Mouse (Mus musculus): Measurements from ENCODE around the gene Armcx1. TPM values are rescaled to one million over a fixed set of nuclear protein-coding genes. Genes with fewer than 3 reads are reported as not detected.
"Not testable (repeated sequence)": the region's sequence is repeated elsewhere in the genome, so short reads cannot be mapped to it uniquely, and the experiment has no call there.

Armcx1 gene
- polyA plus RNA-seq, 1 experiment = 4.7 TPM

GRCm38 (mm10) chrX:134691540-134691935, 26.2 kb upstream of the Armcx1 start:
- Histone ChIP-seq H3K27ac (ENCODE audit: control insufficient read depth, insufficient read depth, low read depth, low read length, poor library complexity) (no peak overlapping the region), H3K4me1 (ENCODE audit: control insufficient read depth, insufficient read depth, low read length) (no peaks in the 10 kb centered on the region), H3K4me3 (replicated peaks; ENCODE audit: control insufficient read depth, low read depth, low read length) (no peak overlapping the region)
- WGBS = 88% methylated on average over 2 of the region's 2 CpGs
- no peak for TF ChIP-seq CTCF (IDR thresholded peaks at IDR 0.05; ENCODE audit: control insufficient read depth, insufficient read depth, low read length)
- no peak for TF ChIP-seq POLR2A (IDR thresholded peaks at IDR 0.05; ENCODE audit: borderline replicate concordance, control insufficient read depth, low read depth, low read length)

- Histone ChIP-seq H3K4me1 (ENCODE audit: control insufficient read depth, insufficient read depth, low read length) (no peaks in the 10 kb centered on the region; the same call in 1 of the 2 replicates), H3K4me3 (replicated peaks; ENCODE audit: control insufficient read depth, low read depth, low read length) (no peak overlapping the region), H3K27ac (ENCODE audit: control insufficient read depth, insufficient read depth, low read depth, low read length, poor library complexity) (no peak overlapping the region)
- WGBS = 58% methylated on average over 3 of the region's 3 CpGs
- no peak for TF ChIP-seq CTCF (IDR thresholded peaks at IDR 0.05; ENCODE audit: control insufficient read depth, insufficient read depth, low read length)
- TF ChIP-seq POLR2A (IDR thresholded peaks at IDR 0.05; ENCODE audit: borderline replicate concordance, control insufficient read depth, low read depth, low read length) = no peak
Measured at GRCm38 (mm10) chrX:134716863-134717262, 900 bp upstream of the Armcx1 start.

GRCm38 (mm10) chrX:134718524-134718923, 761 bp downstream of the Armcx1 start:
- TF ChIP-seq POLR2A (IDR thresholded peaks at IDR 0.05; ENCODE audit: borderline replicate concordance, control insufficient read depth, low read depth, low read length) (no peak), CTCF (IDR thresholded peaks at IDR 0.05; ENCODE audit: control insufficient read depth, insufficient read depth, low read length) (no peak)
- Histone ChIP-seq H3K27ac (ENCODE audit: control insufficient read depth, insufficient read depth, low read depth, low read length, poor library complexity) (no peak overlapping the region), H3K4me3 (replicated peaks; ENCODE audit: control insufficient read depth, low read depth, low read length) (peak overlapping the region; percentile 69), H3K4me1 (ENCODE audit: control insufficient read depth, insufficient read depth, low read length) (no peaks in the 10 kb centered on the region; the same call in 1 of the 2 replicates)
- 11% methylated on average over 14 of the region's 14 CpGs for WGBS

GRCm38 (mm10) chrX:134723762-134724161, 6.0 kb downstream of the Armcx1 start:
- 46% methylated on average over 2 of the region's 2 CpGs for WGBS
- H3K4me1 ChIP-seq (ENCODE audit: control insufficient read depth, insufficient read depth, low read length); H3K4me3 ChIP-seq (replicated peaks; ENCODE audit: control insufficient read depth, low read depth, low read length); H3K27ac ChIP-seq (ENCODE audit: control insufficient read depth, insufficient read depth, low read depth, low read length, poor library complexity): not testable (repeated sequence)

GRCm38 (mm10) chrX:134729778-134730177, 12.0 kb downstream of the Armcx1 start:
- Histone ChIP-seq H3K27ac (ENCODE audit: control insufficient read depth, insufficient read depth, low read depth, low read length, poor library complexity) (no peak overlapping the region), H3K4me1 (ENCODE audit: control insufficient read depth, insufficient read depth, low read length) (no peaks in the 10 kb centered on the region), H3K4me3 (replicated peaks; ENCODE audit: control insufficient read depth, low read depth, low read length) (no peak overlapping the region)
- 41% methylated on average over 4 of the region's 4 CpGs for WGBS
- TF ChIP-seq CTCF (IDR thresholded peaks at IDR 0.05; ENCODE audit: control insufficient read depth, insufficient read depth, low read length) (no peak), POLR2A (IDR thresholded peaks at IDR 0.05; ENCODE audit: borderline replicate concordance, control insufficient read depth, low read depth, low read length) (no peak)

GRCm38 (mm10) chrX:134737796-134738195, 20.0 kb downstream of the Armcx1 start:
- Histone ChIP-seq H3K4me1 (ENCODE audit: control insufficient read depth, insufficient read depth, low read length) (no peaks in the 10 kb centered on the region), H3K27ac (ENCODE audit: control insufficient read depth, insufficient read depth, low read depth, low read length, poor library complexity) (no peak overlapping the region), H3K4me3 (replicated peaks; ENCODE audit: control insufficient read depth, low read depth, low read length) (no peak overlapping the region)
- WGBS = 85% methylated on average over 1 of the region's 1 CpGs
- no peak for TF ChIP-seq POLR2A (IDR thresholded peaks at IDR 0.05; ENCODE audit: borderline replicate concordance, control insufficient read depth, low read depth, low read length)
- TF ChIP-seq CTCF (IDR thresholded peaks at IDR 0.05; ENCODE audit: control insufficient read depth, insufficient read depth, low read length) = no peak

- Histone ChIP-seq H3K27ac (ENCODE audit: control insufficient read depth, insufficient read depth, low read depth, low read length, poor library complexity) (no peak overlapping the region), H3K4me3 (replicated peaks; ENCODE audit: control insufficient read depth, low read depth, low read length) (no peak overlapping the region), H3K4me1 (ENCODE audit: control insufficient read depth, insufficient read depth, low read length) (no peaks in the 10 kb centered on the region)
- 61% methylated on average over 4 of the region's 4 CpGs for WGBS
- TF ChIP-seq POLR2A (IDR thresholded peaks at IDR 0.05; ENCODE audit: borderline replicate concordance, control insufficient read depth, low read depth, low read length) (no peak), CTCF (IDR thresholded peaks at IDR 0.05; ENCODE audit: control insufficient read depth, insufficient read depth, low read length) (no peak)
Measured at GRCm38 (mm10) chrX:134739160-134739559, 21.4 kb downstream of the Armcx1 start.

- no peaks in the 10 kb centered on the region for H3K4me1 ChIP-seq (ENCODE audit: control insufficient read depth, insufficient read depth, low read length)
- WGBS = 30% methylated on average over 5 of the region's 5 CpGs
- no peak for TF ChIP-seq POLR2A (IDR thresholded peaks at IDR 0.05; ENCODE audit: borderline replicate concordance, control insufficient read depth, low read depth, low read length)
- TF ChIP-seq CTCF (IDR thresholded peaks at IDR 0.05; ENCODE audit: control insufficient read depth, insufficient read depth, low read length) = no peak
- H3K4me3 ChIP-seq (replicated peaks; ENCODE audit: control insufficient read depth, low read depth, low read length) = no peak overlapping the region
- H3K27ac ChIP-seq (ENCODE audit: control insufficient read depth, insufficient read depth, low read depth, low read length, poor library complexity) = no peak overlapping the region
Measured at GRCm38 (mm10) chrX:134741862-134742261, 24.1 kb downstream of the Armcx1 start.

GRCm38 (mm10) chrX:134746459-134746858, 28.7 kb downstream of the Armcx1 start:
- H3K4me1 ChIP-seq (ENCODE audit: control insufficient read depth, insufficient read depth, low read length) = no peaks in the 10 kb centered on the region
- TF ChIP-seq POLR2A (IDR thresholded peaks at IDR 0.05; ENCODE audit: borderline replicate concordance, control insufficient read depth, low read depth, low read length) (no peak), CTCF (IDR thresholded peaks at IDR 0.05; ENCODE audit: control insufficient read depth, insufficient read depth, low read length) (peak; percentile 53; the same call in 1 of the 2 replicates)
- no peak overlapping the region for H3K4me3 ChIP-seq (replicated peaks; ENCODE audit: control insufficient read depth, low read depth, low read length)
- WGBS = 22% methylated on average over 5 of the region's 5 CpGs
- no peak overlapping the region for H3K27ac ChIP-seq (ENCODE audit: control insufficient read depth, insufficient read depth, low read depth, low read length, poor library complexity)

All from bone marrow, adult 2 months (tissue).